Mouse (Mus musculus): Measurements from ENCODE around the gene Bcl2l10.

DNA sequence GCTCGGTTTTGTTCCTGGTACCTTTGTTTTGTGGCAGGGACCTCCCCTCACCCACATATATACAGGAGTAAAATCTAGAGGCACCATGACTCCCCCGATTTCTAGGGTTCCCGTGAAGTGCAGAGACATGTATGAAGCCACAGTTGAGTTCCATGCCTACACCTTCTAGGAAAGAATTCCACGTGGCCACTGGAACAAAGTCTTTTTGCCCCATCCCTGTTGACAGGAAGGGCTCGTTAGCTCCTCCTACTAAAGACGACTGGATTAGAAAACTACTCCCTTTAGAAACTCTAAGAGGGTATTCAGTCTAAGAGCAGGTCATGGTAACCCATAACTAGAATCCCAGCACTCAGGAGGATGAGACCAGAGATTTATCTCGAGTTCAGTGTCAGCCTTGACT, 43.3 kb upstream of the Bcl2l10 start:
- TF ChIP-seq POLR2A (IDR thresholded peaks at IDR 0.05; ENCODE audit: extremely low read depth, insufficient read depth, low read length) (no peak), CTCF (IDR thresholded peaks at IDR 0.05; ENCODE audit: low read depth, low read length) (no peak)

Measured in liver, adult 2 months (tissue).